Mouse (Mus musculus) right cerebral cortex, adult 18-20 months (tissue): ENCODE measurements at regions not wholly inside any gene's neighbourhood (a gene's known extent, or its start where the extent isn't known, plus 50 kb on each side); places are given as distances from the start of the nearest gene placed in this dataset.
A peak's percentile ranks its signal among the peaks of the same experiment; 100 is the strongest.

Experiments
- DNase-seq: peaks from one replicate; pipeline ENCODE4 v3.0.0; 2022; ENCODE audit warnings: mixed read lengths

DNA sequence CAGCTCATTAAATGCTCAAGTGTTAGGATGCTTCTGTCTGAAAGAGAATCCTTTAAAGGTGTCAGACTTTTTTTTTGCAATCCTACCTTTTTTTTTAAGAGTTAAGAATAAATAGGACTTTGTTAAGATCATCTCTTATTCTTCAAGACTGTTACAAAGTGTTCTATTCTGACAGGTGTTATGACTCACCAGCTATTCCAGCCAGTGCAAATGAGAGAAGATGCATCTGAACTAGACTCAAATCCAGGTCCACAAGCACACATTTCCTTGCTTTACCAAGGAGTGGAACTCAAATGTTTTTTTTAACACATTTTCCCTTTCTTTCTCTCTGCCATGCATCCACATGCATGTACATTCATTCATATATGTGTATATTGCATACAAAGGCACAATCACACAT is 98.4 kb upstream of the Atp10a start:
- peak; percentile 15 for DNase-seq

DNA sequence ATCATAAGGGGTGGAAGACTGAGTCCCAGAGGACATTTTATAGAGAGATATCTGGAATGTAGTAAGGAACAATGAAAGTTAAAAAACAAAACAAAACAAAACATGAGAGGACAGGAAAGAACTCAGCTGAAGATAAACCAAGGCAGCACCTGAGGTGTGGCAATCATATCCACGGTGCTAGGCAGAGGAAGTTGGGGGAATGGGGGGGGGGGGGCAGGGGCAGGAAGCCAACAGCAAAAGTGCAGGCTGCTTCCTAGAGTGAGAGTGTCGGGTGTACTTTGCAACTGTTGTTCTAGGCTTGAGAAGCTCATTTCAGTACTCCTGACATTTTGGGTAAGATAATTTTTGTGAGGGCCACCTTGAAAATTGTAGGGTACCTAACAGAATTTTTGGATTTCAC is 87.2 kb upstream of the Atp10a start:
- no peak for DNase-seq

DNA sequence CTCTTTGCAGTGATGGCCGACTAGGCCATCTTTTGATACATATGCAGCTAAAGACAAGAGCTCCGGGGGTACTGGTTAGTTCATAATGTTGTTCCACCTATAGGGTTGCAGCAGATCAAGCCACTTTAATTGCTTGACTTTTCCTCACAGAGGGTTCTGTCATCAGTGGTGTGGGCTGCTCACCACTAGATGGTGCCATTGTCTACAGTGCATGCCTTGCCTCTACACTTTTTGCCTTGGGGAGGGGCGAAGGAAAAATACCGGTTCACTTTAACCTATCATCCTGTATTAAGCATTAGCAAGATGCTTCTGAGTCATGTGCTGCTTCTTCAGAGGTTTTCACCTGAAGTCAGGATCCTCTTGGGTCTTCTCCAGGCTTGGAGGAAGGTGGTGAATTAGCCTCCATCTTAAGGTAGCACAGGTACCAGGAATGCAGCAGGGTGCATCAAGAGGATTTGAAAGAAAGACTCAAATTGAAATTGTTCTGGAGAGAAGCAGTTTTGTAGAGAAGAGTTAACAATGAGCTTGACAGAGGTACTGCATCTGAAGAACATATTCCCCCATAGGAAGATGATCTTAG is 71.6 kb upstream of the Atp10a start:
- peak; percentile 4 for DNase-seq

DNA sequence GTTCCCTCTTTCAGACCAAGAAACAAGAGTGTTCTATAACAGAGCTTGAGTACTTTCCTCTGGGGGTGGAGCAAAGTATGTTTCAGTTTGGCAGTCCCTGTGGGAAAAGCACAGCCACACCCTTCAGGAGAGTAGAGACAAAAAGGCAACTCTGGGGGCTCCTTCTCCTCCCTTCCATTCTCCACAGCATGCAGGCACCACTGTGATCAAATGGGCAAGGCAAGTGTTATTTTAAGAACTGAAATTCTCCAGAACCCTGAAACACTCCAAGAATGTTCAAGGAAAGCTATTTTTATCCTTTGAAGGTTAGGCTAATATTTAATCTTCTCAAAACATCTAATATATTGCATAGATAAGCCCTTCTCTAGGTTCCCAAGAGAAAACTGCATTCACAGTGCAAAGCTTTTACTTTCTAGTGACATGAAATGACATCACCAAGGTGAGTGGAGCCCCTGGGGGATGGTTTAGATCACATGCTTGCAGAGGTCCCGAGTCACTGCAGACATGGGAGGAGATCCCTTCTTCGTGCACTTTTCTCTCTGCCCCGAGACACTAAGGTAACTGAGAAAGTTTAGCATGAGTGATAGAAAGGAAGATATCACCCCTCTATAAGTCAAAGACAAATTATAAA is 70.2 kb upstream of the Atp10a start:
- DNase-seq, result no peak

DNA sequence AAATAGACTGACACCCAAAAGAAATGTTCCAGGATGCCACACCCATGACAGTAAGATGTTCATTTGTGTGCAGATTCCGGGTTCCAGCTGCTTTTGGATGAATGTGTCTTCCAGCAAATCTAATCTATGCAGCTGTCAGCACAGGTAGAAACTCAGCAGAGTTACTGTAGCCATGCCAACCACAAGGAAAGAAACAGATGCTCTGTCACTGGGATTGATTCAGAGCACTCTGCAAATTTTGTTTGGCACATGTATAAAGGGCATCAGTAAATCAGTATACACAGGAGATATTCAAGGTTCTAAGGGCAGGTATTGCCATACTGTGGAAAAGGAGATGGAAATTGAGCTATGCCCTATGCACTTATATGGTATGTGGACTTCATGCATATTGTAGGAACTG is 60.0 kb upstream of the Atp10a start:
- no peak for DNase-seq
